In the genomic region with DNA sequence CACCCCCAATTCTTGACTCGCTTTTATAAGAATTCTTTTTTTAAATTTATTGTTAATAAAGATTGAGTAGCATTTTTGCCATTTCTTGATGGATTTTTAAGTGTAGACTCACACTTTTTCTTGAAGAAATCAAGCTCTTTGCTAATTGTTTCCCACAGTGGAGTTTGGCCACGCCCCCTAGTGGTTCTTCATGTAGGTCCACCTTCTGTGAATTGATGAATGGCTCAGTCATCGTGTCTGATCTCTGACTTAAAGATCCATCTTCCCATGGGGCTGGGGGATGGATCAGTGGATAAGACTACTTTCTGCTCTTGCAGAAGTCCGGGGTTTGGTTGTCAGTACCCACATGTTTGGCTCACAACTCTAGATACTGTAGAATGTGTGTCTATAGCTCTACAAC, we compare ENCODE assay signal across 8 mouse cellular contexts. TPM values are rescaled to one million over a fixed set of nuclear protein-coding genes. Genes with fewer than 3 reads are reported as not detected.
DNase-seq lines count a peak whose midpoint lies in the region; ATAC-seq and TF ChIP-seq lines count a peak whose summit lies in the region.

No protein-coding gene starts in this region.

- 58% methylated on average over 4 of the region's 4 CpGs for WGBS in forebrain, embryonic 14.5 days
- 59% methylated on average over 4 of the region's 4 CpGs for WGBS in forebrain, embryonic 13.5 days
- 50% methylated on average over 4 of the region's 4 CpGs for WGBS in lung, embryonic 14.5 days

- DNase-seq in forebrain, embryonic 14.5 days (ENCODE audit: low spot score): peak; percentile 49
- peak; percentile 72 for DNase-seq in lung, embryonic 14.5 days
- DNase-seq in lung, postnatal 4 days: no peak
- DNase-seq in cerebellum, postnatal 14 days: peak; percentile 60 to 67
- DNase-seq in naive thymus-derived CD4-positive, alpha-beta T cell, adult 2 months (ENCODE audit: low read depth): peak; percentile 80
- no peak for DNase-seq in right cerebral cortex, postnatal 4 days
- no peak for DNase-seq in left cerebral cortex, adult 8-10 months (ENCODE audit: low spot score in 2 of 2)

- H3K36me3 ChIP-seq in forebrain, embryonic 14.5 days (ENCODE audit: control insufficient read depth, insufficient read depth, low read length): peaks cover 49% of the 10 kb centered on the region
- peaks cover 41% of the 10 kb centered on the region for H3K36me3 ChIP-seq in forebrain, embryonic 13.5 days (ENCODE audit: poor library complexity, severe bottlenecking)
- peaks cover 54% of the 10 kb centered on the region; the same call in 1 of the 2 replicates for H3K36me3 ChIP-seq in lung, embryonic 14.5 days (ENCODE audit: insufficient read depth)

- ATAC-seq in forebrain, embryonic 14.5 days: no peak
- no peak for ATAC-seq in forebrain, embryonic 13.5 days
- ATAC-seq in lung, embryonic 14.5 days (ENCODE audit: insufficient read depth): no peak

- no peak overlapping the region for H3K27ac ChIP-seq in forebrain, embryonic 14.5 days (ENCODE audit: low read depth, low read length)
- H3K27ac ChIP-seq in forebrain, embryonic 13.5 days: no peak overlapping the region
- H3K27ac ChIP-seq in lung, embryonic 14.5 days (ENCODE audit: low read depth): no peak overlapping the region

- TF ChIP-seq CTCF in lung, embryonic 14.5 days (IDR thresholded peaks at IDR 0.05; ENCODE audit: low read depth): peak; percentile 67

- H3K9ac ChIP-seq in forebrain, embryonic 14.5 days (ENCODE audit: low read length): no peak overlapping the region
- no peak overlapping the region for H3K9ac ChIP-seq in forebrain, embryonic 13.5 days
- no peak overlapping the region for H3K9ac ChIP-seq in lung, embryonic 14.5 days

- H3K9me3 ChIP-seq in forebrain, embryonic 14.5 days (replicated peaks; ENCODE audit: control insufficient read depth, low read length): no peaks in the 10 kb centered on the region
- no peaks in the 10 kb centered on the region for H3K9me3 ChIP-seq in forebrain, embryonic 13.5 days (replicated peaks)
- H3K9me3 ChIP-seq in lung, embryonic 14.5 days (ENCODE audit: low read depth, low read length): no peaks in the 10 kb centered on the region

- H3K27me3 ChIP-seq in forebrain, embryonic 14.5 days (replicated peaks; ENCODE audit: control insufficient read depth, insufficient read depth, low read length): no peaks in the 10 kb centered on the region
- H3K27me3 ChIP-seq in forebrain, embryonic 13.5 days: no peaks in the 10 kb centered on the region
- no peaks in the 10 kb centered on the region for H3K27me3 ChIP-seq in lung, embryonic 14.5 days (ENCODE audit: insufficient read depth, low read length)

- no peaks in the 10 kb centered on the region for H3K4me1 ChIP-seq in forebrain, embryonic 14.5 days (ENCODE audit: control insufficient read depth, insufficient read depth, low read length)
- no peaks in the 10 kb centered on the region for H3K4me1 ChIP-seq in forebrain, embryonic 13.5 days
- H3K4me1 ChIP-seq in lung, embryonic 14.5 days (ENCODE audit: insufficient read depth): no peaks in the 10 kb centered on the region

- no peak overlapping the region for H3K4me2 ChIP-seq in forebrain, embryonic 14.5 days (ENCODE audit: low read length)
- H3K4me2 ChIP-seq in forebrain, embryonic 13.5 days: no peak overlapping the region
- no peak overlapping the region for H3K4me2 ChIP-seq in lung, embryonic 14.5 days

- H3K4me3 ChIP-seq in forebrain, embryonic 14.5 days (ENCODE audit: low read depth, low read length): no peak overlapping the region
- no peak overlapping the region for H3K4me3 ChIP-seq in forebrain, embryonic 13.5 days
- no peak overlapping the region for H3K4me3 ChIP-seq in lung, embryonic 14.5 days (ENCODE audit: low read depth, low read length)

RNA-seq across cellular contexts. Expression of a gene that starts 43.5 kb away (rescaled TPM):
- 8.1 and 8.2 TPM in 2 replicates for polyA plus RNA-seq in forebrain, embryonic 14.5 days (2014; fragmentation: Nextera tagmentation; extraction: Ambion mirVana)
- 10.3 and 11.3 TPM in 2 replicates for polyA plus RNA-seq in forebrain, embryonic 13.5 days (2015; fragmentation: Nextera tagmentation; extraction: Ambion mirVana)
- 23.4 and 23.5 TPM in 2 replicates for polyA plus RNA-seq in lung, embryonic 14.5 days (2014; fragmentation: Nextera tagmentation; extraction: Ambion mirVana)
- 10 to 100 TPM; 42.9 to 47.1 (median 44.7) TPM for total RNA-seq in left cerebral cortex, adult 8-10 months (2022)

Comparison
In these comparisons a context has a peak if more than half of its experiments do, and no peak if none do; other contexts are left out.
1. DNase-seq: peak in forebrain, embryonic 14.5 days (single experiment), lung, embryonic 14.5 days (single experiment), cerebellum, postnatal 14 days (2 of 2) and naive thymus-derived CD4-positive, alpha-beta T cell, adult 2 months (single experiment); none in lung, postnatal 4 days (0 of 2), right cerebral cortex, postnatal 4 days (single experiment) and left cerebral cortex, adult 8-10 months (0 of 2).